8 mouse cellular contexts compared by ENCODE assay signal in the genomic region with DNA sequence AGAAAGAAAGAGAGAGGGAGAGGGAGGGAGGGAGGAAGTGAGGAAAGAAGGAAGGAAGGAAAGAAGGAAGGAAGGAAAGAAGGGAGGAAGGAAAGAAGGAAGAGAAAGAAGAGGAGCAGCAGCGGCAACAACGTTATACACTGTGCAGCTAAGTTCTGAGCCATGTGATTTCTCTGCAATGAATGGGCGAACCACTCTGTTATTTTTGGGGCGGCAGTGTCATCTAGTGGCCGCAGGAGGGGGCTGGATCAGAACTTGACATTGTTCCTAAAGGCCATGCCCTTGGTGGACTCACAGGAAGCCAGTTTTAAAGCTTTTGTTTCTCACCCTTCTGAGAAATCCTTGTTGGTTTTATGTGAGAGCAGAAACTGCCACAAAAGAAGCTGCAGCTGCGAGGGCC. TPM values are rescaled to one million over a fixed set of nuclear protein-coding genes. Genes with fewer than 3 reads are reported as not detected.
A peak's percentile ranks its signal among the peaks of the same experiment; 100 is the strongest.
DNase-seq lines count a peak whose midpoint lies in the region; ATAC-seq and TF ChIP-seq lines count a peak whose summit lies in the region.

No protein-coding gene starts in this region.

- no peak for TF ChIP-seq POLR2A in thymus, adult 2 months (IDR thresholded peaks at IDR 0.05; ENCODE audit: control insufficient read depth, extremely low read depth, insufficient read depth, low read length, poor library complexity)
- no peak for TF ChIP-seq POLR2A in bone marrow, adult 2 months (IDR thresholded peaks at IDR 0.05; ENCODE audit: borderline replicate concordance, control insufficient read depth, low read depth, low read length)
- no peak for TF ChIP-seq POLR2A in embryonic fibroblast, embryonic 13.5 days (IDR thresholded peaks at IDR 0.05; ENCODE audit: low read depth, low read length)

- no peaks in the 10 kb centered on the region for H3K27me3 ChIP-seq in thymus, adult 2 months (ENCODE audit: control insufficient read depth, insufficient read depth, low read length)

- H3K4me3 ChIP-seq in thymus, adult 2 months (ENCODE audit: control insufficient read depth, insufficient read depth, low read length) = no peak overlapping the region
- no peak overlapping the region for H3K4me3 ChIP-seq in bone marrow, adult 2 months (replicated peaks; ENCODE audit: control insufficient read depth, low read depth, low read length)
- no peak overlapping the region for H3K4me3 ChIP-seq in embryonic fibroblast, embryonic 13.5 days (ENCODE audit: insufficient read depth, low read length)

- 3% methylated on average over 6 of the region's 6 CpGs for WGBS in thymus, adult 2 months
- WGBS in bone marrow, adult 2 months = 4% methylated on average over 6 of the region's 6 CpGs

- H3K27ac ChIP-seq in thymus, adult 2 months (ENCODE audit: control insufficient read depth, insufficient read depth, low read length) = no peak overlapping the region; the same call in 1 of the 2 replicates
- H3K27ac ChIP-seq in bone marrow, adult 2 months (ENCODE audit: control insufficient read depth, insufficient read depth, low read depth, low read length, poor library complexity) = no peak overlapping the region
- H3K27ac ChIP-seq in embryonic fibroblast, embryonic 13.5 days (ENCODE audit: insufficient read depth, low read length) = no peak overlapping the region

- no peak; the same call in 1 of the 2 replicates for TF ChIP-seq CTCF in thymus, adult 2 months (IDR thresholded peaks at IDR 0.05; ENCODE audit: borderline replicate concordance, control insufficient read depth, extremely low read depth, insufficient read depth, low read length, poor library complexity)
- peak; percentile 50 for TF ChIP-seq CTCF in bone marrow, adult 2 months (IDR thresholded peaks at IDR 0.05; ENCODE audit: control insufficient read depth, insufficient read depth, low read length)
- 0 out of 2 replicates have a peak, but pooled peaks have one; percentile 36 for TF ChIP-seq CTCF in embryonic fibroblast, embryonic 13.5 days (IDR thresholded peaks at IDR 0.05; ENCODE audit: borderline replicate concordance, insufficient read depth, low read length)

- no peaks in the 10 kb centered on the region for H3K36me3 ChIP-seq in thymus, adult 2 months (ENCODE audit: control insufficient read depth, insufficient read depth, low read length)

- no peaks in the 10 kb centered on the region for H3K4me1 ChIP-seq in thymus, adult 2 months (replicated peaks; ENCODE audit: control insufficient read depth, insufficient read depth, low read length)
- H3K4me1 ChIP-seq in bone marrow, adult 2 months (ENCODE audit: control insufficient read depth, insufficient read depth, low read length) = no peaks in the 10 kb centered on the region
- no peaks in the 10 kb centered on the region for H3K4me1 ChIP-seq in embryonic fibroblast, embryonic 13.5 days (ENCODE audit: control insufficient read depth, insufficient read depth, low read length)

- peak; percentile 97 for ATAC-seq in megakaryocyte-erythroid progenitor cell, adult 5-6 weeks (replicated peaks; ENCODE audit: low FRiP score, low TSS enrichment, poor library complexity, severe bottlenecking)

- intact Hi-C loops in heart, postnatal 14 days (cut with DNase I) = loop anchor here (1.0 to 5.0 kb wide), 4 partner anchors 40 to 250 kb away; no protein-coding TSS in a partner anchor

- DNase-seq in thymus, adult 2 months = peak; percentile 63
- DNase-seq in thymus, adult 18-20 months = no peak
- peak; percentile 65 to 80 for DNase-seq in heart, postnatal 14 days
- DNase-seq in layer of hippocampus, postnatal 14 days (ENCODE audit: low spot score in 2 of 2) = peak; percentile 35 to 60
- DNase-seq in thymus, postnatal 4 days = peak; percentile 72

RNA-seq across cellular contexts. Expression of gene Smyd2, which starts 5.5 kb away (rescaled TPM):
- polyA plus RNA-seq in thymus, adult 2 months (2012; rRNA removed) = 33.2 and 36.5 TPM in 2 replicates
- 16.9 and 30.0 TPM in 2 replicates for polyA plus RNA-seq in bone marrow, adult 2 months (2011; ENCODE audit: insufficient read depth, insufficient read length, low replicate concordance, missing spikeins)
- 47.4 and 48.6 TPM in 2 replicates for polyA plus RNA-seq in embryonic fibroblast, embryonic 13.5 days (2011; ENCODE audit: insufficient read length, low read depth, missing spikeins)
- 100 to 1,000 TPM; 122 to 138 TPM for total RNA-seq in heart, postnatal 14 days (2021)
- 10 to 100 TPM; 82.9 to 89.5 TPM for total RNA-seq in layer of hippocampus, postnatal 14 days (2021)
- total RNA-seq in megakaryocyte-erythroid progenitor cell, adult 5-6 weeks (2014; fragmentation: Nextera tagmentation) = 101 and 125 TPM in 2 replicates
- total RNA-seq in megakaryocyte-erythroid progenitor cell, adult 5-6 weeks (2017) = 152 and 155 TPM in 2 replicates

Comparison
In these comparisons a context has a peak if more than half of its experiments do, and no peak if none do; other contexts are left out.
1. DNase-seq: peak in thymus, adult 2 months (single experiment), heart, postnatal 14 days (2 of 2), layer of hippocampus, postnatal 14 days (2 of 2) and thymus, postnatal 4 days (single experiment); none in thymus, adult 18-20 months (0 of 2).